Mouse (Mus musculus): ENCODE data around the gene Hs3st4. TPM values are rescaled to one million over a fixed set of nuclear protein-coding genes. Genes with fewer than 3 reads are reported as not detected.

Hs3st4 gene
- polyA plus RNA-seq, 1 experiment from 2014 or later = 20.3 TPM

- no peak overlapping the region for H3K4me2 ChIP-seq (ENCODE audit: low read length)
- H3K27ac ChIP-seq (ENCODE audit: low read length) = no peak overlapping the region
- H3K4me3 ChIP-seq (ENCODE audit: low read depth, low read length) = no peak overlapping the region
- 70% methylated on average over 1 of the region's 1 CpGs for WGBS
- no peaks in the 10 kb centered on the region for H3K27me3 ChIP-seq (ENCODE audit: control insufficient read depth, insufficient read depth, low read depth, low read length)
- H3K9ac ChIP-seq (ENCODE audit: low read depth, low read length) = no peak overlapping the region
- H3K9me3 ChIP-seq (replicated peaks; ENCODE audit: control insufficient read depth, low read length, poor library complexity, severe bottlenecking) = no peaks in the 10 kb centered on the region
- H3K36me3 ChIP-seq (ENCODE audit: control insufficient read depth, insufficient read depth, low read length) = no peaks in the 10 kb centered on the region
- no peak for ATAC-seq
- no peaks in the 10 kb centered on the region for H3K4me1 ChIP-seq (ENCODE audit: control insufficient read depth, insufficient read depth, low read length)
Measured at GRCm38 (mm10) chr7:124166229-124166628, 183.6 kb downstream of the Hs3st4 start.

GRCm38 (mm10) chr7:124168796-124169195 is 186.1 kb downstream of the Hs3st4 start:
- Histone ChIP-seq H3K9ac (ENCODE audit: low read depth, low read length) (no peak overlapping the region), H3K36me3 (ENCODE audit: control insufficient read depth, insufficient read depth, low read length) (no peaks in the 10 kb centered on the region), H3K4me3 (ENCODE audit: low read depth, low read length) (no peak overlapping the region), H3K4me1 (ENCODE audit: control insufficient read depth, insufficient read depth, low read length) (no peaks in the 10 kb centered on the region), H3K9me3 (replicated peaks; ENCODE audit: control insufficient read depth, low read length, poor library complexity, severe bottlenecking) (no peaks in the 10 kb centered on the region), H3K27ac (ENCODE audit: low read length) (no peak overlapping the region), H3K4me2 (ENCODE audit: low read length) (no peak overlapping the region), H3K27me3 (ENCODE audit: control insufficient read depth, insufficient read depth, low read depth, low read length) (no peaks in the 10 kb centered on the region)
- 89% methylated on average over 2 of the region's 2 CpGs for WGBS
- no peak for ATAC-seq

- 85% methylated on average over 2 of the region's 2 CpGs for WGBS
- no peak overlapping the region for H3K27ac ChIP-seq (ENCODE audit: low read length)
- no peaks in the 10 kb centered on the region for H3K36me3 ChIP-seq (ENCODE audit: control insufficient read depth, insufficient read depth, low read length)
- no peaks in the 10 kb centered on the region for H3K4me1 ChIP-seq (ENCODE audit: control insufficient read depth, insufficient read depth, low read length)
- H3K27me3 ChIP-seq (ENCODE audit: control insufficient read depth, insufficient read depth, low read depth, low read length) = no peaks in the 10 kb centered on the region
- no peak overlapping the region for H3K4me2 ChIP-seq (ENCODE audit: low read length)
- H3K9ac ChIP-seq (ENCODE audit: low read depth, low read length) = no peak overlapping the region
- no peak for ATAC-seq
- no peak overlapping the region for H3K4me3 ChIP-seq (ENCODE audit: low read depth, low read length)
- H3K9me3 ChIP-seq (replicated peaks; ENCODE audit: control insufficient read depth, low read length, poor library complexity, severe bottlenecking) = no peaks in the 10 kb centered on the region
Measured at GRCm38 (mm10) chr7:124170001-124170400, 187.3 kb downstream of the Hs3st4 start.

- ATAC-seq = no peak
- Histone ChIP-seq H3K27me3 (ENCODE audit: control insufficient read depth, insufficient read depth, low read depth, low read length) (no peaks in the 10 kb centered on the region), H3K9me3 (replicated peaks; ENCODE audit: control insufficient read depth, low read length, poor library complexity, severe bottlenecking) (no peaks in the 10 kb centered on the region), H3K9ac (ENCODE audit: low read depth, low read length) (no peak overlapping the region), H3K4me1 (ENCODE audit: control insufficient read depth, insufficient read depth, low read length) (no peaks in the 10 kb centered on the region), H3K4me2 (ENCODE audit: low read length) (no peak overlapping the region), H3K4me3 (ENCODE audit: low read depth, low read length) (no peak overlapping the region), H3K27ac (ENCODE audit: low read length) (no peak overlapping the region), H3K36me3 (ENCODE audit: control insufficient read depth, insufficient read depth, low read length) (no peaks in the 10 kb centered on the region)
Measured at GRCm38 (mm10) chr7:124171992-124172391, 189.3 kb downstream of the Hs3st4 start.

GRCm38 (mm10) chr7:124180926-124181325 is 198.3 kb downstream of the Hs3st4 start:
- ATAC-seq = no peak
- Histone ChIP-seq H3K9me3 (replicated peaks; ENCODE audit: control insufficient read depth, low read length, poor library complexity, severe bottlenecking) (no peaks in the 10 kb centered on the region), H3K27ac (ENCODE audit: low read length) (no peak overlapping the region), H3K4me1 (ENCODE audit: control insufficient read depth, insufficient read depth, low read length) (no peaks in the 10 kb centered on the region), H3K4me3 (ENCODE audit: low read depth, low read length) (no peak overlapping the region), H3K4me2 (ENCODE audit: low read length) (no peak overlapping the region), H3K36me3 (ENCODE audit: control insufficient read depth, insufficient read depth, low read length) (no peaks in the 10 kb centered on the region), H3K27me3 (ENCODE audit: control insufficient read depth, insufficient read depth, low read depth, low read length) (no peaks in the 10 kb centered on the region), H3K9ac (ENCODE audit: low read depth, low read length) (no peak overlapping the region)
- 88% methylated on average over 3 of the region's 3 CpGs for WGBS

GRCm38 (mm10) chr7:124184693-124185092 is 202.0 kb downstream of the Hs3st4 start:
- no peaks in the 10 kb centered on the region for H3K9me3 ChIP-seq (replicated peaks; ENCODE audit: control insufficient read depth, low read length, poor library complexity, severe bottlenecking)
- H3K4me2 ChIP-seq (ENCODE audit: low read length) = no peak overlapping the region
- H3K9ac ChIP-seq (ENCODE audit: low read depth, low read length) = no peak overlapping the region
- no peaks in the 10 kb centered on the region for H3K36me3 ChIP-seq (ENCODE audit: control insufficient read depth, insufficient read depth, low read length)
- no peak for ATAC-seq
- H3K27ac ChIP-seq (ENCODE audit: low read length) = no peak overlapping the region
- H3K4me3 ChIP-seq (ENCODE audit: low read depth, low read length) = no peak overlapping the region
- no peaks in the 10 kb centered on the region for H3K4me1 ChIP-seq (ENCODE audit: control insufficient read depth, insufficient read depth, low read length)
- H3K27me3 ChIP-seq (ENCODE audit: control insufficient read depth, insufficient read depth, low read depth, low read length) = no peaks in the 10 kb centered on the region
- 84% methylated on average over 1 of the region's 1 CpGs for WGBS

- Histone ChIP-seq H3K9me3 (replicated peaks; ENCODE audit: control insufficient read depth, low read length, poor library complexity, severe bottlenecking) (no peaks in the 10 kb centered on the region), H3K4me3 (ENCODE audit: low read depth, low read length) (no peak overlapping the region), H3K4me1 (ENCODE audit: control insufficient read depth, insufficient read depth, low read length) (no peaks in the 10 kb centered on the region), H3K9ac (ENCODE audit: low read depth, low read length) (no peak overlapping the region), H3K4me2 (ENCODE audit: low read length) (no peak overlapping the region), H3K27ac (ENCODE audit: low read length) (no peak overlapping the region), H3K27me3 (ENCODE audit: control insufficient read depth, insufficient read depth, low read depth, low read length) (no peaks in the 10 kb centered on the region), H3K36me3 (ENCODE audit: control insufficient read depth, insufficient read depth, low read length) (no peaks in the 10 kb centered on the region)
- no peak for ATAC-seq
- 71% methylated on average over 6 of the region's 6 CpGs for WGBS
Measured at GRCm38 (mm10) chr7:124198811-124199570, 216.3 kb downstream of the Hs3st4 start.

- no peaks in the 10 kb centered on the region for H3K27me3 ChIP-seq (ENCODE audit: control insufficient read depth, insufficient read depth, low read depth, low read length)
- H3K4me2 ChIP-seq (ENCODE audit: low read length) = no peak overlapping the region
- H3K4me3 ChIP-seq (ENCODE audit: low read depth, low read length) = no peak overlapping the region
- no peak overlapping the region for H3K27ac ChIP-seq (ENCODE audit: low read length)
- H3K9me3 ChIP-seq (replicated peaks; ENCODE audit: control insufficient read depth, low read length, poor library complexity, severe bottlenecking) = no peaks in the 10 kb centered on the region
- no peak for ATAC-seq
- 85% methylated on average over 1 of the region's 1 CpGs for WGBS
- no peaks in the 10 kb centered on the region for H3K36me3 ChIP-seq (ENCODE audit: control insufficient read depth, insufficient read depth, low read length)
- H3K9ac ChIP-seq (ENCODE audit: low read depth, low read length) = no peak overlapping the region
- H3K4me1 ChIP-seq (ENCODE audit: control insufficient read depth, insufficient read depth, low read length) = peaks cover 7% of the 10 kb centered on the region
Measured at GRCm38 (mm10) chr7:124216921-124217320, 234.3 kb downstream of the Hs3st4 start.

- H3K27ac ChIP-seq (ENCODE audit: low read length) = no peak overlapping the region
Measured at GRCm38 (mm10) chr7:124220556-124220955, 237.9 kb downstream of the Hs3st4 start.

More at GRCm38 (mm10) chr7:124220556-124220955, 237.9 kb downstream of the Hs3st4 start:
- ATAC-seq = no peak
- H3K4me2 ChIP-seq (ENCODE audit: low read length) = no peak overlapping the region
- H3K36me3 ChIP-seq (ENCODE audit: control insufficient read depth, insufficient read depth, low read length) = no peaks in the 10 kb centered on the region
- no peak overlapping the region for H3K4me3 ChIP-seq (ENCODE audit: low read depth, low read length)
- H3K9me3 ChIP-seq (replicated peaks; ENCODE audit: control insufficient read depth, low read length, poor library complexity, severe bottlenecking) = no peaks in the 10 kb centered on the region
- H3K27me3 ChIP-seq (ENCODE audit: control insufficient read depth, insufficient read depth, low read depth, low read length) = no peaks in the 10 kb centered on the region
- H3K4me1 ChIP-seq (ENCODE audit: control insufficient read depth, insufficient read depth, low read length) = no peaks in the 10 kb centered on the region
- H3K9ac ChIP-seq (ENCODE audit: low read depth, low read length) = no peak overlapping the region
- 51% methylated on average over 10 of the region's 10 CpGs for WGBS
